Mouse (Mus musculus) spleen, adult 2 months (tissue): ENCODE results near the gene Armh1. TPM values are rescaled to one million over a fixed set of nuclear protein-coding genes. Genes with fewer than 3 reads are reported as not detected.

ENCODE experiments used
- DNase-seq, 2 experiments: peaks; one replicate each; pipeline versions ENCODE4 v3.0.0 to v3.0.0-alpha.2; 2012 to 2021; ENCODE audit warnings: low spot score in 2 of 2, low read depth in 1 of 2
- H3K27ac ChIP-seq: fragments of 200-500 bp; 2 replicates; pipeline ENCODE4 v1.5.1; 2012; ENCODE audit warnings: low read length, inconsistent platforms; ENCODE audit not compliant: insufficient read depth
- H3K27me3 ChIP-seq: fragments of 200-500 bp; 2 replicates; pipeline ENCODE4 v1.6.1; 2012; ENCODE audit warnings: mild to moderate bottlenecking, moderate library complexity, low read length, inconsistent platforms; ENCODE audit not compliant: control insufficient read depth, insufficient read depth
- H3K36me3 ChIP-seq: fragments of 200-500 bp; 2 replicates; pipeline ENCODE4 v1.6.1; 2012; ENCODE audit warnings: mild to moderate bottlenecking, low read length, inconsistent platforms; ENCODE audit not compliant: control insufficient read depth, insufficient read depth
- H3K4me1 ChIP-seq: fragments of 200-500 bp; 2 replicates; pipeline ENCODE4 v1.6.1; 2011; ENCODE audit warnings: inconsistent platforms; ENCODE audit not compliant: control insufficient read depth, insufficient read depth, insufficient read length
- H3K4me3 ChIP-seq: fragments of 200-500 bp; 2 replicates; pipeline ENCODE4 v1.5.1; 2011; ENCODE audit warnings: mild to moderate bottlenecking, inconsistent platforms; ENCODE audit not compliant: insufficient read depth, insufficient read length; ENCODE audit errors: extremely low read depth
- CTCF ChIP-seq: fragments of 200-500 bp; IDR thresholded peaks from 2 replicates; pipeline ENCODE4 v1.5.1; 2011; ENCODE audit warnings: mild to moderate bottlenecking, inconsistent platforms; ENCODE audit not compliant: insufficient read depth, insufficient read length, insufficient replicate concordance; ENCODE audit errors: extremely low read depth
- POLR2A ChIP-seq: fragments of 200-500 bp; IDR thresholded peaks from 2 replicates; pipeline ENCODE4 v1.6.1; 2011; ENCODE audit warnings: low read depth, low read length, inconsistent platforms
- WGBS: fragments of 180-500 bp; shearing (Covaris S2); methylation state at CpG from one replicate; pipeline ENCODE4 v1.1.7; 2018; 5-methylcytosine and 5-hydroxymethylcytosine counted together
- polyA plus RNA-seq: library from polyadenylated mRNA; depleted of rRNA; stranded (reverse); fragments of >200 nt; gene quantifications from 2 replicates; pipeline ENCODE4 v1.2.3, GENCODE M21; 2012

The Armh1 gene
- polyA plus RNA-seq, 1 experiment = 0.05 TPM

DNA sequence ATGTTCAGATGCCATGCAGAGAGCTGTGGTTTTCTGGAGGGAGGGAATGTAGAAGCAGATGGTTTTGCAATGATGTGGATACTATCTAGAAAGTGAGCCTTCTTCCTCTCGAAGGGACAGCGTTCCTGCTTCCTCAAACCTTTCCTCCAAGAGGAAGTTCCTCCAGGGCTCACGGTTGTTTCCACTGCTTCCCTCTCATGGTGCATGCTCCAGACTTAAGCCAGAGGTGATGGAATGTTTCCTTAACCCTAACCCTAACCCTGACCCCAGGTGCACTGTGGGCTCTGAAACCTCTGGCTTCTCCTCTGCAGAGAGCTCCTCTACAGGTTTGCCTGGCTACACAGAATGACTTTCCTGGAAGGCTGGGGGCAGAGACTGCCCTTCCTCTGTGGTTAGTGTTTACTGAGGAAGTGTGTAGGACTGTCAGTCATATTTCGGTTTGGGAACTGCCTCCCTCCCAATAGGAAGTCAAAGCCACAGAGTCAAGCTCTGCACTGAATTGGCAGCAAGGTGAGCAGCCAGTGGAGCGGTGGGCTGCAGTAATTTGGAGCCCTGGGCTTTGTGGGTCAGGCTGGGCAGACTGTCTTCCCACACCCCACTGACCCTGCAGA, 2.2 kb upstream of the Armh1 start:
- Histone ChIP-seq H3K4me1 (peaks cover 2% of the 10 kb centered on the region; the same call in 1 of the 2 replicates), H3K36me3 (no peaks in the 10 kb centered on the region), H3K27me3 (no peaks in the 10 kb centered on the region), H3K27ac (no peak overlapping the region), H3K4me3 (no peak overlapping the region)
- 10% methylated on average over 5 of the region's 5 CpGs for WGBS
- TF ChIP-seq CTCF (no peak), POLR2A (no peak)
- DNase-seq = no peak

GRCm38 (mm10) chr4:117253218-117254016, 1.5 kb upstream of the Armh1 start:
- H3K36me3 ChIP-seq = no peaks in the 10 kb centered on the region
- DNase-seq = no peak
- WGBS = 36% methylated on average over 12 of the region's 12 CpGs
- no peak overlapping the region for H3K27ac ChIP-seq
- no peak overlapping the region for H3K4me3 ChIP-seq
- peaks cover 2% of the 10 kb centered on the region; the same call in 1 of the 2 replicates for H3K4me1 ChIP-seq
- no peaks in the 10 kb centered on the region for H3K27me3 ChIP-seq
- TF ChIP-seq POLR2A (no peak), CTCF (no peak)

DNA sequence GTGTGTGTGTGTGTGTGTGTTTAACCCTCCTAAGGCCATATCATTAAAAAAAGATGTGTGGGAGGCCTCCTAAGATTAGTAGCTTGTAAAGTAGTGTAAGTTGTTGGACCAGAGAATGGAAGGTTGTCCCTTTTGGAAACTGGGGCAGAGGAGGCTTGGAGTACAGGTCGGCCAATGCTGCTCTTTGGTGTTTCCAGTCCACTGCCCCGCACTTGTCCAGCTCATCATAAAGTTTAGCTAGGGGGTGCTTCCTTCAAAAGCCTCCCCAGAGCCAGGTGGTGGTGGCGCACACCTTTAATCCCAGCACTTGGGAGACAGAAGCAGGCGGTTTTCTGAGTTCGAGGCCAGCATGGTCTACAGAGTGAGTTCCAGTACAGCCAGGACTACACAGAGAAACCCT, 830 bp upstream of the Armh1 start:
- H3K4me3 ChIP-seq = no peak overlapping the region
- no peaks in the 10 kb centered on the region for H3K27me3 ChIP-seq
- no peak overlapping the region for H3K27ac ChIP-seq
- TF ChIP-seq CTCF = no peak
- no peak for TF ChIP-seq POLR2A
- DNase-seq = no peak
- H3K4me1 ChIP-seq = peaks cover 2% of the 10 kb centered on the region; the same call in 1 of the 2 replicates
- H3K36me3 ChIP-seq = no peaks in the 10 kb centered on the region
- WGBS = 90% methylated on average over 5 of the region's 5 CpGs

- TF ChIP-seq CTCF (no peak), POLR2A (no peak)
- Histone ChIP-seq H3K36me3 (no peaks in the 10 kb centered on the region), H3K27me3 (no peaks in the 10 kb centered on the region), H3K27ac (no peak overlapping the region), H3K4me3 (peak overlapping the region; percentile 88; the same call in 1 of the 2 replicates), H3K4me1 (peaks cover 2% of the 10 kb centered on the region; the same call in 1 of the 2 replicates)
- no peak for DNase-seq
- WGBS = 74% methylated on average over 5 of the region's 5 CpGs
Measured at GRCm38 (mm10) chr4:117252351-117252750, 426 bp upstream of the Armh1 start.

DNA sequence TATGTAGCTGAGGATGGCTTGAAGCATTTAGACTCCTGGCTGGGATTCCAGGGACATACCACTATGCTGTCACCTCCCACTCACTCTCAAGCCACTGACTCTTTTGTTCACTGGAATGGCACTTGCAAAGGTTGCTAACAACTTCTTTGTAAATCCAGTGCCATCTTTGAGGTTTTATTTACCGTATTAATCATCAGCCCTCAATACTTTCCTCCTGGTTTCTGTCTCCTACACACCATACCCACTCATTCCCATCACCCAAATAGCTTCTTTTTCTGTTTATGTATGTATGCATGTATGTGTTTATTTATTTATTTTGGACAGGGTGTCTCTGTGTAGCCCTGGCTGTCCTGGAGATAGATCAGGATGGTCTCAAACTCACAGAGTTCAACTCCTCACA, 943 bp downstream of the Armh1 start:
- Histone ChIP-seq H3K27me3 (no peaks in the 10 kb centered on the region), H3K4me3 (no peak overlapping the region), H3K36me3 (no peaks in the 10 kb centered on the region), H3K4me1 (peaks cover 2% of the 10 kb centered on the region; the same call in 1 of the 2 replicates), H3K27ac (no peak overlapping the region)
- TF ChIP-seq POLR2A (no peak), CTCF (no peak)
- DNase-seq = no peak
- WGBS = 100% methylated on average over 1 of the region's 1 CpGs

DNA sequence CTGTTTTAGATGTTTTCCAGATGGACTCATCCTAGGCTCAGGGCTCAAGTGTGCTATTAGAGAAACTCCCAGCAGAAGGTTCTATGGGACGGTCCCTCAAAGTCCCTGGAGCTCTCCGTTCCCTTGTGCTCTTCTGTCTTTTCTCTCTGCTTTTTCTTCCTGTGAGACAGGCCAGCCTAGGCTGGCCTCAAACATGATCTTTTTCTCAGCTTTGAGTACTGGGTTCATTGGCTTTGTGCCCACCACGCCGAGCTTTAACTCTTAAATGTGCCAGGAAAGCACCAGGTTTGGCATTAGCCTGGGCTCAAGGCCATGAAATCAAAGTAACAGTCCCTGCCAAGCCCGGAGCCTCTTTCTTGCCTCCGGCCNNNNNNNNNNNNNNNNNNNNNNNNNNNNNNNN, 11.1 kb downstream of the Armh1 start:
- no peaks in the 10 kb centered on the region for H3K27me3 ChIP-seq
- DNase-seq = no peak
- no peaks in the 10 kb centered on the region for H3K36me3 ChIP-seq
- no peak for TF ChIP-seq CTCF
- TF ChIP-seq POLR2A = no peak
- no peak overlapping the region for H3K27ac ChIP-seq
- WGBS = 86% methylated on average over 6 of the region's 6 CpGs
- no peak overlapping the region for H3K4me3 ChIP-seq
- no peaks in the 10 kb centered on the region for H3K4me1 ChIP-seq

DNA sequence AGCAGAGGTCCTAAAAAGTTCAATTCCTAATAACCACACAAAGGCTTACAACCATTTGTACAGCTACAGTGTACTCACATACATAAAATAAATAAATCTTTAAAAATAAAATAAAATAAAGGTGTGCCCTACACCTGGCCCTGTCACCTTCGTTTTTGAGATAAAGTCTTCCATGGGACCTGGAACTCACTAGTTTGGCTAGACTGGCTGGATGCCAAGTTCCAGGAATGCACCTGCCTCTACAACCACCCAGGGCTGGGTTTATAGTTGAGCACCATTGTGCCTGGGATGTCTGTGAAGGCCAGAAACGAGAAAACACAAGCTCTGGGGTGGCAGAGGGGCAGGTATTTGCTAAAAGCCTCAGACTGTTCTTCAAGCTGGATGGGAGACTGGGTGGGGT, 12.8 kb downstream of the Armh1 start:
- no peaks in the 10 kb centered on the region for H3K27me3 ChIP-seq
- H3K4me1 ChIP-seq = no peaks in the 10 kb centered on the region
- no peak overlapping the region for H3K4me3 ChIP-seq
- 45% methylated on average over 2 of the region's 2 CpGs for WGBS
- no peak for DNase-seq
- TF ChIP-seq CTCF (no peak), POLR2A (no peak)
- no peak overlapping the region for H3K27ac ChIP-seq
- no peaks in the 10 kb centered on the region for H3K36me3 ChIP-seq
